Mouse (Mus musculus) intestine, postnatal 0 days (tissue): ENCODE results near the gene Adamts7. TPM values are rescaled to one million over a fixed set of nuclear protein-coding genes. Genes with fewer than 3 reads are reported as not detected.
A peak's percentile ranks its signal among the peaks of the same experiment; 100 is the strongest.

Experiments
- ATAC-seq: fragments of 200-750 bp; cut with Nextera tagmentation; 2 replicates; pipeline ENCODE4 v1.8.0; 2017; ENCODE audit warnings: mild to moderate bottlenecking, moderate TSS enrichment, moderate library complexity
- H3K27ac ChIP-seq: fragments of 300-500 bp; sonication (generic); 2 replicates; pipeline ENCODE4 v1.5.1; 2014; ENCODE audit warnings: mild to moderate bottlenecking, low read depth, low read length, moderate library complexity
- H3K27me3 ChIP-seq: fragments of 300-500 bp; sonication (generic); replicated peaks from 2 replicates; pipeline ENCODE4 v1.6.1; 2014; ENCODE audit warnings: low read length, mixed read lengths; ENCODE audit not compliant: control insufficient read depth, insufficient read depth
- H3K36me3 ChIP-seq: fragments of 300-500 bp; sonication (generic); 2 replicates; pipeline ENCODE4 v1.6.1; 2014; ENCODE audit warnings: mild to moderate bottlenecking, moderate library complexity; ENCODE audit not compliant: control insufficient read depth, insufficient read depth
- H3K4me1 ChIP-seq: fragments of 300-500 bp; sonication (generic); replicated peaks from 2 replicates; pipeline ENCODE4 v1.6.1; 2014; ENCODE audit warnings: antibody characterized with exemption, low read length, mixed read lengths; ENCODE audit not compliant: control insufficient read depth, insufficient read depth
- H3K4me2 ChIP-seq: fragments of 300-500 bp; sonication (generic); replicated peaks from 2 replicates; pipeline ENCODE4 v1.6.1; 2014; ENCODE audit warnings: low read depth, mild to moderate bottlenecking, moderate library complexity
- H3K4me3 ChIP-seq: fragments of 300-500 bp; sonication (generic); 2 replicates; pipeline ENCODE4 v1.5.1; 2014; ENCODE audit warnings: low read depth, low read length
- H3K9ac ChIP-seq: fragments of 300-500 bp; sonication (generic); 2 replicates; pipeline ENCODE4 v1.6.1; 2014; ENCODE audit warnings: mild to moderate bottlenecking, low read depth, low read length
- H3K9me3 ChIP-seq: fragments of 300-500 bp; sonication (generic); 2 replicates; pipeline ENCODE4 v1.6.1; 2016; ENCODE audit warnings: mixed run types; ENCODE audit not compliant: control insufficient read depth
- CTCF ChIP-seq: sonication (generic); IDR thresholded peaks from 2 replicates; pipeline ENCODE4 v1.5.1; 2016; ENCODE audit warnings: low read depth, mild to moderate bottlenecking, control low read depth, antibody characterized with exemption, moderate library complexity
- WGBS: fragments of 180-500 bp; shearing (Covaris S2); extraction: QIAGEN DNeasy Blood & Tissue Kit; methylation state at CpG from one replicate; pipeline ENCODE4 v1.1.7; 2014; 5-methylcytosine and 5-hydroxymethylcytosine counted together
- polyA plus RNA-seq: library from polyadenylated mRNA; unstranded; fragments of >200 nt; fragmentation: Nextera tagmentation; extraction: Ambion mirVana; gene quantifications from 2 replicates; pipeline ENCODE4 v1.2.1, GENCODE M21; 2015

The Adamts7 gene
- polyA plus RNA-seq, 1 experiment from 2014 or later: 2.5 TPM

GRCm38 (mm10) chr9:90235258-90235882, 72.5 kb downstream of the Adamts7 start:
- TF ChIP-seq CTCF: no peak
- 67% methylated on average over 10 of the region's 10 CpGs for WGBS
- 0 out of 2 replicates have a peak, but pooled peaks have one; percentile 19 for ATAC-seq

GRCm38 (mm10) chr9:90236817-90237216, 73.9 kb downstream of the Adamts7 start:
- 92% methylated on average over 5 of the region's 5 CpGs for WGBS
- Histone ChIP-seq H3K27ac (no peak overlapping the region), H3K9me3 (no peaks in the 10 kb centered on the region)

More at GRCm38 (mm10) chr9:90235258-90235882, 72.5 kb downstream of the Adamts7 start:
- peaks cover 26% of the 10 kb centered on the region for H3K36me3 ChIP-seq
- H3K4me3 ChIP-seq: no peak overlapping the region
- no peak overlapping the region for H3K4me2 ChIP-seq
- no peaks in the 10 kb centered on the region for H3K27me3 ChIP-seq
- no peak overlapping the region for H3K9ac ChIP-seq
- H3K27ac ChIP-seq: no peak overlapping the region
- H3K4me1 ChIP-seq: no peaks in the 10 kb centered on the region
- no peaks in the 10 kb centered on the region for H3K9me3 ChIP-seq

GRCm38 (mm10) chr9:90237232-90238062, 74.6 kb downstream of the Adamts7 start:
- no peak overlapping the region for H3K4me3 ChIP-seq
- H3K4me1 ChIP-seq: no peaks in the 10 kb centered on the region
- ATAC-seq: no peak
- no peak overlapping the region for H3K9ac ChIP-seq
- H3K27ac ChIP-seq: no peak overlapping the region
- H3K27me3 ChIP-seq: no peaks in the 10 kb centered on the region
- peaks cover 28% of the 10 kb centered on the region for H3K36me3 ChIP-seq
- 78% methylated on average over 9 of the region's 9 CpGs for WGBS
- no peak overlapping the region for H3K4me2 ChIP-seq
- no peaks in the 10 kb centered on the region for H3K9me3 ChIP-seq
- TF ChIP-seq CTCF: no peak

More at GRCm38 (mm10) chr9:90236817-90237216, 73.9 kb downstream of the Adamts7 start:
- H3K4me1 ChIP-seq: no peaks in the 10 kb centered on the region
- H3K27me3 ChIP-seq: no peaks in the 10 kb centered on the region
- no peak for TF ChIP-seq CTCF
- H3K4me3 ChIP-seq: no peak overlapping the region
- peaks cover 26% of the 10 kb centered on the region for H3K36me3 ChIP-seq
- ATAC-seq: no peak
- H3K4me2 ChIP-seq: no peak overlapping the region
- no peak overlapping the region for H3K9ac ChIP-seq

GRCm38 (mm10) chr9:90240560-90240959, 77.7 kb downstream of the Adamts7 start:
- Histone ChIP-seq H3K27me3 (no peaks in the 10 kb centered on the region), H3K4me3 (no peak overlapping the region), H3K36me3 (peaks cover 36% of the 10 kb centered on the region), H3K4me2 (no peak overlapping the region), H3K27ac (no peak overlapping the region), H3K4me1 (no peaks in the 10 kb centered on the region), H3K9ac (no peak overlapping the region), H3K9me3 (no peaks in the 10 kb centered on the region)
- TF ChIP-seq CTCF: no peak
- no peak for ATAC-seq
- WGBS: 73% methylated on average over 4 of the region's 4 CpGs

GRCm38 (mm10) chr9:90241041-90241440, 78.2 kb downstream of the Adamts7 start:
- 78% methylated on average over 6 of the region's 6 CpGs for WGBS
- Histone ChIP-seq H3K9ac (no peak overlapping the region), H3K9me3 (no peaks in the 10 kb centered on the region), H3K36me3 (peaks cover 39% of the 10 kb centered on the region), H3K27ac (no peak overlapping the region), H3K4me3 (no peak overlapping the region), H3K4me1 (no peaks in the 10 kb centered on the region), H3K4me2 (no peak overlapping the region), H3K27me3 (no peaks in the 10 kb centered on the region)
- no peak for TF ChIP-seq CTCF
- ATAC-seq: no peak

- Histone ChIP-seq H3K9ac (no peak overlapping the region), H3K4me3 (no peak overlapping the region), H3K27ac (no peak overlapping the region), H3K36me3 (peaks cover 45% of the 10 kb centered on the region), H3K4me1 (no peaks in the 10 kb centered on the region), H3K4me2 (no peak overlapping the region), H3K27me3 (no peaks in the 10 kb centered on the region), H3K9me3 (no peaks in the 10 kb centered on the region)
- WGBS: 78% methylated on average over 7 of the region's 7 CpGs
- no peak for ATAC-seq
- TF ChIP-seq CTCF: peak; percentile 71
Observed at GRCm38 (mm10) chr9:90241618-90242017, 78.7 kb downstream of the Adamts7 start.
